Mouse (Mus musculus): ENCODE results near the gene Bahcc1.

Bahcc1 gene

DNA sequence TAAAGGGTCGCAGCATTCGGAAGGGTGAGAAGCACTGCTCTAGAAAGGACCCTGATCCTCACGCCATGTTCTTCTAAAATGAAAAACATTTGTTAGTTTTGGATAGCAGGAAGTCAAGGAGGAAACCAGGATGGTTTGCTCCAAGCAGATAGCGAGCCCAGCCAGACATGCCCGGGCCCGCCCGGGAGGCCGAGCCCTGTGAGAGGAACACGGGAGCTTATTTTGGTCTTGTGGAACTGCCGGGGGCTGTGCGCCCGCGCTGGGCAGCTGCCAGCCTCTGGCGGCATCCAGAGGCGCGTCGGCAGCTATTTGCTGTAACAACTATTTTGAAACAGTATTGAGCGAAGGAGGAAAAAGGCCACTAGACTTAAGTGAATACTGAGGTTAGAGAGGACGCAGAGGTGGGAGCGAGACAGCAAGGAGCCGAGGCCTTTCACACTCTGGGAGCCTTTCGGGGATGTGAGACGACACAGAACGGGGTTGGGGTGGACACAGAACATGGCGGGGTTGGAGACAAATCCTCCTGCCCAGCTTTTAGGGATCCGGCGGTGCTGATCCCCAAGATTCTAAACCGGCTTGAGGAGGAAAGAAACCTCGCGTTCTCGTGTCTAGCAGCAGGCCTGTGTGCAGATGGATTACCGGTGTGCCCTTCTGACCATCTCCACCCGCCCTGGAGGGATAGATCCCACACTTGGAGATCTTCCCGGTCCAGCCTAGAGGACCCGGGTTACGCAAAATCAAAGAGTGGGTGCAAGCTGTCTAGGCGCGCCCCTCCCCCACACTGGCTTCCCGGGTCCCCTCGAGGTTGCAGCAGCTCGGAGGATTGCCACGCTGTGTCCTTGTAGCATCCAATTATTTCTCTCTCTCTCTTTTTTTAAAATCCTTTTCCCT is 2.6 kb upstream of the Bahcc1 start:
- peak; percentile 86 to 89 for DNase-seq

DNA sequence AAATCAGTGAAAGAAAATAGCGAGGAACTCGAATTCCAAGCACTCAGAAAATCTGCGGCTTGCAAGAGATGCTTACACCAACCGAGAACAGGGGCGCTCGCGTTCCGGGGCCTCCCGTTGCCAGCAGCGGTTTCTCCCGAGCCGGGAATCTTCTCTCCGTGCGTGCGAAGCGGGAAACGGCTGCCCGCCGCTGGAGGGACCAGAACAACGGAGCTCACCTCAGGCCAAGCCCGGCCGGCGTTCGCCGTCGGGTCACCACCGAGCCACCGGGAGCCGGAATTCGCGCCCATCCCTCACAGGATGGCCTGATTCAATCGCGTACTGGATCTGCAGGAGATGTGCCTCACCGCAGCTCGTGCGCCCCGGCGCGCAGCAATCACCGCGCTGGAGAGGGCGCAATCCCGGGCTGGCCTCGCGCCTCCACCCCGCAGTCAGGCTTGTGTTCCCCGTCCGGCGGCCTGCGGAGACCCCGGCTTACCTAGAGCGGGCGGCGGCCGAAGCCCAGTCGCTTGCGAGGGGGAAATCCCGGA is 1.8 kb upstream of the Bahcc1 start:
- DNase-seq, result peak; percentile 78 to 83

DNA sequence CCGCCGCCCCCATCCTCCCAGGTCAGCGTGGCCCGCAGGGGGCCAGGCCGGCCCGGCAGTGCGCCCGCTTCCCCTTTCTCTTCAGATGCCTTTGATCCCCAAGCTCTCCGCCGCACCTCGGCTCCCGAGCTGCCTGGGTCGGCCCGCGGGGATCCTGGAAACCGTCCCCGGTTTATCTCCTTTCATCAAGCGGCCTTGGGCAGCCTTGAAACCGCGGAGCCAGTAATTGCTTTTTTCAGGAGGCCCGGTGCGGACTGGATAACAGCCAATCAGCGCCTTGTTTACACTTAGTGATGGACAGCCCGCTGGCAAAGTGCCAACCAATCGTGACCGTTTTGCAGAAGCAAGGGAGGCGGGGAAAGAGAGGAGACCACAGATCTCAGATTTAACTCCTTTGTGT is 1.4 kb upstream of the Bahcc1 start:
- peak; percentile 100 for DNase-seq

DNA sequence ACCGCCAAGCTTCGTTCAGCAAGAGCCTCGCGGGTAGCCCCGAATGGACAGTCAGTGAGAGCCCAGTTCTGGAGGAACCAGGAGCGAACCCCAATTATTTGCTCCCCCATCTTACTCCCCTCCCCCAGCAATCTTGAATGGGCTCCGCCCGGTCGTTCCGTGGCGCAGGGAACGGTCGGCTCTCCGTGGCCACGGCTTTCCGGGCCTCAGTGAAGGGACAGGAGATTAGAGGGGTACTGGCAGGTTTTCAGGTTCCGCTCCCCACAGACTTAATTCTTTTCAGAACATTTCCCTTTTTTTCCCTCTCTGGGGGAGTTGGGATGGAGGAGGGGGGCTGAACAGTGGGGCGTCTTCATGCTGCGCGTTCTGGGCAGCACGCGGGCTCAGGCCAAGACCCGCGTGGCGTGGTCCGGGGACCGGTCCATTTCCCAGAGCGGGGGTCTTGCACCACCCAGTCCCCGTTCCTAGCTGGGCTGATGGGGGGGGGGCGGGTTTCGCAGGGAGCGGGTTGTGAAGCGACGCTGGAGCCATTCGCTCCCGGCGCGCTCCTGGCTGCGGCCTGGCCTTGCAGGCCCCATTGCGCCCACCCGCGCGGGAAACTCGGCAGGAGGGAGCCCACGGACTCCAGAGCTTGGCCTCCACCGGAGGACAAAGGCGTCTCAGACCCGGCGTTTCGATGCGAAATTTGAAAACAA is 841 bp downstream of the Bahcc1 start:
- DNase-seq, result peak; percentile 75 to 81

DNA sequence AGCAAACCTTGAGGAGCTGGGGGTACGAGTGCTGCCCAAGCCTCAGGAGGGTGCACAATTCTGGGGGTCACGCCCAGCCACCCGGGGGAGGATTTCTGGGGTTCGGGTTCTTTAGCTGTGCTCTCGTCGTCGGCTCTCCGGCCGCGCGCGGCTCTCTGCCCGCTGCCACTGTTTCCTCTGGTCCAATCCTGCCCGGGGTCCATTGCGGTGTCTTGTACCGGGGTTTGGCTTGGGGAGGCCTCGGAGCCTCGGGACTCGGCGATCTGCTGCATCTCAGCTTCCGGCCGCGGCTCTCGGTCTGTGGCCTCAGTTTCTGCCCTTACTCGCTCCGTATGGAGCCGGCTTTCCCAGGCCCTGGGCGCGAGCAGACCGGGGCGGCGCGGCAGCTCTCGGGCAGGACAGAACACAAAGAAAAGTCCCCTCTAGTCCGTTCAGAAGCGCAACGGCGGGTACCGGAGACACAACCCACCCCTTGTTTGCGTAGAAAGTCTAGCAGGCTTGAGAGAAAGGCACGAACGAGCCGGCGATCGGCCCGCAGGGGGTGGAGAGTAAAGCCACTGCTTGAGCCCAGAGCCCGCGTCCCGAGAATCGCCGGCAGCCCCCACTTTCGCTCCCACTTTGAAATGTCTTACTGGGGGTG is 1.5 kb downstream of the Bahcc1 start:
- DNase-seq, result peak; percentile 76 to 82

DNA sequence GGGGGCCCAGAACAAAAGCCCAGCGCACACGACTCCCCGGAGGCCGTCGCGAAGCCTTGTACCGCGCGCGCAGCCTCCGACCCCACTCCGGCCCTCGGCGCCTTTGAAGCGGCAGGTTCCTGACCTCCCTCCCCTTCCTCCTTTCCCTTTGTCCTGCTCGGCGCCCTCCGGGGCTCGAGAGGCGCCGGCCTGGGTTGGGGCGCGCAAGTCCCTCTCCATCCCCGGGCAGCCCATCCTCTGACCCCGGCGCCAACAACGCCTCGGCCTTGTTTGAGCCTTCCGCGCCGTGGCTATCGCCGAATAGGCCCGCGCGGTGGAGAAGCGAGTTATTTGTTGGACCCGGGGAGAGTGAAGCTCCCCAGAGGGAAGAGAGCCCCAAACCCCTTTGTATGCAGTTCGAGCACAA is 2.0 kb downstream of the Bahcc1 start:
- peak; percentile 60 to 72 for DNase-seq

DNA sequence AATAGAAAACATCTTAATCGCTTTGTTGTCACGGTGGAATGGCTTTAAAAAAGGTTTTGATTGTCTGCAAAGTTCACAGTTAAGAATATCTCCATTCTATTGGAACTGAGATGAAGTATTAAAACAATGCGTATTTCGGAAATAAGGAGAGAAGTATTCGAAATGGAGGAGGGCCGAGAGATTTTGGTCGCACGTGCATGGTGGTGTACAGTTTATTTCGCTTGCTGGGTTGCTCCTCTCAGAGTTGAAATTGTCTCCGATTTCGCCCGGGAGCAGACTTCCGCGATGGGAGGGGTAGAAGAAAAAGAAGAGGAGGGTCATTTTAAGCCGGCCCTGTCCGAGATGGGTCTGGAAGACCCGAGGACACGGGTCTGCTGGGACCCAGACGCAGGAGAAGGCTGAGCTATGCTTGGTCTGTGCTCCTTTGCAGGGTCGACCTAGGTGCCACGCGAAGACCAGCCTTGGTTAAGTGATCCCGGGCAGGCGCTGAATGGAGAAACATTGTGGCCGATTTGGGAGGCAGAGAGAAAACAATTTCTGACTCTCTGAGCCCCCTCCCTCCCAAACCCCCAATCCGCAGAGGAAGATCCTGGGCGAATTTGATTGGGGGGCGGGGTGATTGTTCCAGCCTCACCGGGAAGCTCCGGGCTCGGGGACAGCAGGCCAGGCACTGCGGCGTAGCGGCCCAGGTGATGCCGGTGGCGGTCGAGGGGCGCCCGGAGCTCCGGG is 2.8 kb downstream of the Bahcc1 start:
- peak; percentile 82 for DNase-seq

DNA sequence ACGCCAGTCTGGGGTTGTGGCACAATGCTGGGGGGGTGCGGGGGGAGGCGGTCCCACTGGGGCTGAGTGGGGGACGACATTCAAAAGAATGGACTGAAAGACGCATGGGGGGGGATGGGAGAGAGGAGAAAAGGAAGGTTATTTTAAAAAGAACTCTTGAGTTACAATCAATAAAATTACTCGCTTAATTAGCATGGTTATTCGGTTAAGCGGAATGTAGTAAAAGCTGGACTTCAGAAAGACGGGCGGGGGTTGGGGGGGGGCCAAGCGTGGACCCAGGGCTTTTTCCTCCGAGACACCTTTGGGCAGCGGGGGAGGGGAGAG is 3.3 kb downstream of the Bahcc1 start:
- DNase-seq, result no peak

DNA sequence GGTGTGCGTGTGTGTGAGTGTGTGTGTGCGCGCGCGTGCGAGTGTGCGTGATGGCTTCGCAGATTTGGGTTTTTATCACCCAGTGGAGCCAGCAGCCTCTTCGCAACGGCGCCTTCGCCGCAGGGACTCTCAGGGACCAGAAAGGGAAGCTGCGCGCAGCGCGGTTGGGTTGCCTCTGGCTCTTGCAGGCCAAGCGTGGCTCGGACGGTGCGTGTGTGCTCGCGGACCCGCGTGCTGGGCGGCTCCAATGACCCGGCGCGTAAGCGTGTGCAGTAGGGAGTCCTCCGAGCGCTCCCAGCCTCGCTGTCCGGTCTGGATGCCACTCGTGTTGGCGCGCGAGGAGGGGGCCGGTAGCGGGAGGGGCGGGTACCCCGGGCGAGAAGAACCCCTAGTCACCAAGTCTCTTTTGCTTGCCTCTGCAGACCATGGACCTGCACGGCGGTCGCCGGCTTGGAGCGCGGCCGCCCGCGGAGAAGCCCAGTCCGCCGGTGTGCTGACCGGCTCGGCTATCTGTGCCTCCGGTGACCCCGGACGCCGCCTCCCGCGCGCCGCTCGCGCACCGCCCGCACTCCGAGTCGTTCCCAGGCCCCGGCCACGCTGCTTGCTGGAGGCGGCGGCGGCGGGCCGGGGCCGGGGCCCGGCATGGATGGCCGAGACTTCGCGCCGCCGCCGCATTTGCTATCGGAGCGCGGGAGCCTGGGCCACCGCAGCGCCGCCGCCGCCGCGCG is 3.9 kb downstream of the Bahcc1 start:
- DNase-seq, result peak; percentile 83 to 85

DNA sequence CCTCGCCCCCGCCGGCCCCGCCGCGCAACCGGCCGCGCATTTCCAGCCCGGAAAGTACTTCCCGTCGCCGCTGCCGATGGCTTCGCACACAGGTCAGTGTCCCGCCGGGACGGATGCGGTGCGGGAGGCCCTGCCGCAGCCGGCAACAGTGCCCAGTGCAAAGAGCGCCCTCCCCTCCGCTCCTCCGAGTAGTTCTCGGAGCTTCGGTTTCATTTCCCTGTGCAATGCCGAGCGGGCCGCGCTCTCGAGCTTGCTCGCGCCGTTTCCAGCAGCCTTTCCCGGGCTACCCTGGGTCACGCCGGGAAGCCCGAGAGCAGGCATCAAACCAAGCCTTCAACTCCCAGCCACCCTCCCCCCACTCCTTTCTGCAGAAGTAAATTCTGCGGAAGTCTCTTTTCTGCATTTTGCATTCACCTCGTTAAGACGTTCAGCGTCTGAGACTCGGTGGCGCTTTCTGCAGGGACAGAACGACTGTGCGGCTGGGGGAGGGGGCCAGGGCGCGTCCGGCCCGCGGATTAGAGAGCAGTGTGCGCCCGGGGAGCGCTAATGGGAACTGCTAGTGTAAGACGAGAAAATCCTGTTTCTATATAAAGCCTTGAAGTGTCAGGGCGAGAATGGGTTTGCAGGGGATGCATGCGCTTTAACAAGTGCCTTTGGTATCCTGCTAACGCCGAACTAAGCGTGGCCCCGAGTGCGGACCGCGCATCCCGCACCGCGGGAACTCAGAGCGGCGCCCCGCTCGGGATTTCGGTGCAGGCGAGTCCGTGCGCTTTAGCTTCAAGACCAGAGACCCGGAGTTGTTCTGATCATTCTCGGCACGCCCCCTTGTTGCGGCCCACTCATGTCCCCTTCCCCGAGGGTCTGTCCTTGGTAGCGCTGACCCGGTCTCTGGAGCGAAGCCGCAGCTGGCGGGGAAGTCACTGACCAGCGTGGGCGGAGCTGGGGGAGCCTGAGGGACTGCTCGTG is 4.7 kb downstream of the Bahcc1 start:
- peak; percentile 65 to 75 for DNase-seq

DNA sequence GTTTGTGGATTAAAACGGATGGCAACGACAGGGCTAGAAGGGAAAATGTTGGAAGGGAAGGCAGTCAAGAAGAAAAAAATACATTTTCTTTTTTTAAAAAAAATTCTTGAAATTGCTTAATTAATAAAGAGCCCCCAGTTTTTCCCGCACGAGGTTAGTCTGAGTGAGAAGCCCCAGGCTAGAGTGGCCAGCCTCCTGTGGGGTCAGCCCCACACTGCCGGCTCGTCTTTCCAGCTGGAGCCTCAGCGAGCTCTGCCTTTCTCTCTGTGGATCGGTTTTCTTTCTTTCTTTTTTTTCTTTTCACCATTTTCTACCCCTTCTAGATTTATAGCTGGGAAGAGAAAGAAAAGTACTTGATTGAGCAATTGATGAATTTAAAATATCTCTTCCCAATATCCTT is 5.6 kb downstream of the Bahcc1 start:
- DNase-seq, result peak; percentile 56 to 57

DNA sequence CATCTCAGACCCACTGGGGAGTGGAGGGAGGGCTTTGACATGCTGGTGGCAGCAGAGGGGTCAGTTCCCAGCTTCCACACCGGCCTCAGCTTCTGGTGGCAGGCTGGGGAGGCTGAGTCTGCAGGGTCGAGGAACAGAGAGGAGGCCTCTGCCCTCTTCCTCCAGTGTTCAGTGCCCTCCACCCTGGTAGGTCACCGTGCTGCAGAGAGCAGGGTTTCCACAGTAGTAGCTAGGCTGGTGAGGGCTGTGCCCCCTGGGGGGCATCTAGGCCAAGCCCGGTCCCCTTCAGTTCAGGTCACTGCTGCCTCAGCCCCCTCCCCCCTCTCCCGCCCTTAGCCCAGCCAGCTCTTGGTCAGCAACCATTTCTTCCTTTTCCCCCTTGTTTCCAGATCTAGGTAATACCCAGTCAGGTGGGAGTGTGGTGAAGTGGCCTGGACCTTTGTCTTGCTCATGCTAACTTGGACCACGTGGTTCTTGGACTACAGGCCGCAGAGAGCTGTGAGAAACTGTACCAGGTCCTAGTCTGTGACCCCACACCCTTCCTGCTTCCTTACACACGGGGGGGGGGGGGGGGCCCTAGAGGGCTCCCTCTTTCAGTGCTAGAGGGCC is 6.1 kb downstream of the Bahcc1 start:
- peak; percentile 69 to 70 for DNase-seq

DNA sequence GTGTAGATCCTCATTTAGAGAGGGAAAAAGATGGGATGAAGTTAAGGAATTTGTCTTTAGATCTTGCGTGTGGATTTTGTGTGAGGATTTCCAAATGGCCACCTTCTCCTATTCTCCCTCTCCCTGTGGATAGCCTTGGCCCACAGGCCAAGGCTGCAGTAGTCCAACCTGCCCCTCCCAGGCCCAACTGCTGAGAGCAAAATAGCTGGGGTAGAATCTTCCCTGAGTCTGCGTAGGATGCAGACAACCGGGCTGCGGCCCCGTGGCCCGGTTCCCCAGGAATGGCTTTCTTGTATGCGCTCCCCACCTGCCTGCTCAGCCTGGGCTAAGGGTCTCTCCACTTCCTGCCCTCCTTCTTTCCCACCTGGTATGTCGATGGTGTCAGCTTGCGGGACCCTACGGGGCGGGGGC is 6.8 kb downstream of the Bahcc1 start:
- DNase-seq, result peak; percentile 51 to 54

DNA sequence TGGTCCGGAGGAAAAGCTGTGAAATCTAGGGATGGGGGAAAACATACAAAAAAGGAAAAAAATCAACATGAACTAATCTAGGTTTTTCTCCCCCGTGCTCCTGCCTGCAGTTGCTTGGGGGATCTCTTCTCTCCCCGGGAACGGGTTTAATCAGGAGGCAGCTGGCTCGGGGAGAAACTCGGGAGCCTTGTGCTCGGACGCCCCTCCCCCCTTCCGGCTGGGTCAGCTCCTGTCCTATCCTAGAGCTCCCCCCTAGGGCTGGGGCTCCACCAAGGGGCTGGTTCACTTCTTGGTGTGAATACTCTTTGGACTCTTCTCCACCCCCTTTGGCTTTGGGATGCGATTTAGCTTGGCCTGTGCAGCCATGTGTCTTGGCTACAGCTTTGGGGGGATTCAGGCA is 7.5 kb downstream of the Bahcc1 start:
- DNase-seq, result peak; percentile 94 to 98

DNA sequence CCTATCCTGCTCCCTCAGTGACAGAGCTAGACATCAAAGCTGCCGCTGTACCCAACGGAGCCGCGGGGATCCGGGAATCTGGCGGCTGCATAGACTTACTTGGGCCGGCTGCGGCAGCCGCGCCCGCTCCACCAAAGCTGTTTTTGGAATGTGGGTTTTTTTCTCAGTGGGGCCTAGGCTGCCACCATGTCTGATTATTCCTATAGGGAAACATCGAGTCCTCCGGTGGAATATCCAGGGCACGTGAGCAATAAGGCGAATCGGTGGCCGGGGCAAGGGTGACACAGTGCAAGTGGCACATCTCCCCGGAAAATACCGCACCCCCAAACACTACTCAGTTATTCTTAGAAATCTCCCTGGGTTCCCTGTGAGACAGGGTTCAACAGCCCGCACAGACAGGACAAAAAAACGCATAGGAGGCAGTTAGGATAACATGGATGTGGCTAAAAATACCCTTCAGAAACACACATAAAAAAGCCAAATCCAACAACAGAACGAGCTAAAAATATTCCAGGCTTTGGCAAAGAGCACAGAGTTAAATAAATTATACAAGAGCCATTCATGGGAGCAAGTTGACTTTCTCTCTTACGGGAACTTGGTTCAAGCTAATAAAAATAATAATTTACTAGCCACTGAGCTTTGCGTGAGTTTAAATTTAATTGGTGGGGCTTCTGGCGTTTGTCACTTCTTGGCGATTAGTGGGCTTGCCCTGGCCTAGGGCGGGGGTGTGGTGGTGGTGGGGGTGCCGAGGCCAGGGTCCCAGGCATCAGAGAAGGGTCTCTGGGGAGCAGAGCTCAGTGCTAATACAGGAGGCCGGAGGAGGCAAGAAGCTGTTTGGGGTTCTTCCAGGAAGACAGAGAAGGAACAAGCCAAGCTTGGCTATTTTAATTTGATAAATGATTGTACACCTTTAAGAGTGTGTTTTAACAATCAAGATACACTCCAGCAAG is 8.5 kb downstream of the Bahcc1 start:
- peak; percentile 66 to 74 for DNase-seq

DNA sequence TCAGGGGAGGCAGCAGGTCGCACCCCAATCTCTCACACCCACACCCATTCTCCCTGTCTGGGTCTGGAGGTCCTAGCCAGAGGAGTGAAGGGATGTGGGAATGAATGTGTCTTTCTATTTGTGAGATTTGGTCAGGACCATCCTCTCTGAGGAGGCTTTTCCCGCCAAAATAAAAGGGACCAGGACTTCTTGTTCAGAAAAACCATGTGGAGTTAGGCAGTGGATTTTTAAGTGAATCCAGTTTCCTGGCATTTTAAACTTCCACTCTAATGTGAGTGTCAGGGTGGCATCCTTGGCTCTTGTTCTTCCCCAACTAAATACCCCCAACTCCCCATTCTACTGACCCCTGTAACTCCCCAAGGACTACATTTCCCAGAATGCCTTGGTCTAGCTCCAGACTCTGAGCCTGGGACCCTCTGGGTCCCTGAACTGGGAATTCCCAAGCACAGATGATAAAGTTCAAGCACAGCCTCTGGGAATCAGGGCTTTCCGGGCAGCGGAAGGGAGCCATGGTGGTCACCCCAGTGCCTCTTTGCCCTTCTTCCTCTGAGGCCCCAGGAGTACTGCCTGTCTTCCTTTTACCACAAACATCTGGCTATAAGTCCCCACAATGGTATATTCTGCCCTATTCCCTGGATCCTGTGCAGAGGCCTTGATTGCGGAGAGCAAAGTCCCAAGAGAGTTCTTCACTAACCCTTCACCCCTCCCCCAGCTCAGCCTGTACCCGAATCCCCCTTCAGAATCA is 9.4 kb downstream of the Bahcc1 start:
- no peak for DNase-seq

DNA sequence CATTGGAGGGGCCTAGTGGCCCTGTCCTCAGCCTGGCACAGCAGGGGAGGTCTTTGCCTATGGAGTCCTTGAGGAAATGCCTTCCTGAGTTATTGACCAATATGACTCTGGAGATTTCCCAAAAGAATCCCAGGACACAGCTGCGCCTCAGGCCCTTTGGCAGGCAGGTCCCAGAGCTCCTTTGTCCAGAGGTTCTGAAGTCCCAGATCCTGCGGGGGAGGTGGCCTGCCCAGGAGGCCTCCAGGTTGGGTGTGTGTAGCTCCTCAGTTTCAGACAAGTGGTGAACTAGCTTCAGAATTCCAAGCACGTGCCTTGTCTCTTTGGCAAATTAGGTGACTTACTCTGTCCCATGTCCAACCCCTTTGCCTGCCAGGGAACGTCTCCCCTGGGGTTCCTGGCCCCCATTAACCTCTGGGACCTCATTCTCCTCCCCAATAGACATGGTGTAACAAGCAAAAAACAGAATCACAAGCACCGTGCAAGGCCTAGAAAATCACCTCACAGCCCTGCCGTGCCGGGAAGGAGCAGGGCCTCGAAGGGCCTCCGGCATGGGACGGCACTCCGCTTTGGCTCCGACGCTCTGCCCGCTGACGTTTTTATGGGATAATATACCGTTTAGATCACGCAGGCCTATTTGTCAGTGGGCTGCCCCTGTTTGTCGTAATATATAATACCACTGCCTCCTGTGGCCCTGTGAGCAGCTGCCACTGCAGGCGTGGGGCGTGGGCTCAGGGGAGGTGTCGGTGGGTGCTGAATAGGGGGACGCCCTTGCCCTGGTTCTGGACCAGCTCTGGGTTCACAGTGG is 10.2 kb downstream of the Bahcc1 start:
- DNase-seq, result no peak

DNA sequence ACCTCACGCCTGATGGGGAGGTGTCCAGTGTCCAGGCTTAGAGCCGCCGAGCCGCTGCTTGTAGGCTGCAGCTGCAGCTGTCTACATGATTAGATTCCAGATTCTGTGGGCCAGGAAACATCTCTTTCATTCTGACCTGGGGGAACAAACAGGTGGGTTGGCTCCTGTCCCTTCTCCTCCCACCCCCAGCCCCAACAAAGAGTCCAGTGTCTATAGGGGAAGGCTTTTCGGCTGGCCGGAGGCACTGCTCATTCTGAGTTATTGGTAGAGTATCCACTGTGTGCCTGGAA is 10.7 kb downstream of the Bahcc1 start:
- no peak for DNase-seq

All from cerebellum, postnatal 10 days (tissue).